Mouse (Mus musculus) liver, embryonic 13.5 days (tissue): ENCODE measurements at regions not wholly inside any gene's neighbourhood (a gene's known extent, or its start where the extent isn't known, plus 50 kb on each side); places are given as distances from the start of the nearest gene placed in this dataset.

Source experiments
- ATAC-seq: fragments of 200-750 bp; cut with Nextera tagmentation; 2 replicates; pipeline ENCODE4 v1.8.0; 2017; ENCODE audit warnings: low read depth, mild to moderate bottlenecking, moderate number of reproducible peaks, moderate library complexity
- DNase-seq: peaks from one replicate; pipeline ENCODE4 v3.0.0; 2022
- H3K27ac ChIP-seq: fragments of 300-500 bp; sonication (generic); 2 replicates; pipeline ENCODE4 v1.5.1; 2015; ENCODE audit warnings: moderate library complexity, mild to moderate bottlenecking, inconsistent platforms
- H3K27me3 ChIP-seq: fragments of 300-500 bp; sonication (generic); 2 replicates; pipeline ENCODE4 v1.6.1; 2015; ENCODE audit warnings: mild to moderate bottlenecking, inconsistent platforms
- H3K36me3 ChIP-seq: fragments of 300-500 bp; sonication (generic); 2 replicates; pipeline ENCODE4 v1.6.1; 2015; ENCODE audit warnings: mild to moderate bottlenecking, inconsistent platforms
- H3K4me1 ChIP-seq: fragments of 300-500 bp; sonication (generic); replicated peaks from 2 replicates; pipeline ENCODE4 v1.6.1; 2015; ENCODE audit warnings: inconsistent platforms
- H3K4me2 ChIP-seq: fragments of 300-500 bp; sonication (generic); 2 replicates; pipeline ENCODE4 v1.6.1; 2015; ENCODE audit warnings: inconsistent platforms, mild to moderate bottlenecking, moderate library complexity
- H3K4me3 ChIP-seq: fragments of 300-500 bp; sonication (generic); replicated peaks from 2 replicates; pipeline ENCODE4 v1.5.1; 2015; ENCODE audit warnings: mild to moderate bottlenecking, inconsistent platforms
- H3K9ac ChIP-seq: fragments of 300-500 bp; sonication (generic); 2 replicates; pipeline ENCODE4 v1.6.1; 2015; ENCODE audit warnings: mild to moderate bottlenecking, inconsistent platforms
- H3K9me3 ChIP-seq: fragments of 300-500 bp; sonication (generic); replicated peaks from 2 replicates; pipeline ENCODE4 v1.6.1; 2016; ENCODE audit warnings: inconsistent platforms
- WGBS: fragments of 180-500 bp; shearing (Covaris S2); methylation state at CpG from one replicate; pipeline ENCODE4 v1.1.7; 2015; ENCODE audit not compliant: insufficient replicate concordance; 5-methylcytosine and 5-hydroxymethylcytosine counted together

GRCm38 (mm10) chr2:61213951-61214350 is 251.0 kb upstream of the Rbms1 start:
- no peak overlapping the region for H3K4me3 ChIP-seq
- no peaks in the 10 kb centered on the region for H3K9me3 ChIP-seq
- H3K27me3 ChIP-seq: no peaks in the 10 kb centered on the region
- DNase-seq (no peak), ATAC-seq (no peak)
- no peak overlapping the region for H3K27ac ChIP-seq
- no peak overlapping the region for H3K9ac ChIP-seq
- no peaks in the 10 kb centered on the region for H3K4me1 ChIP-seq
- no peak overlapping the region for H3K4me2 ChIP-seq
- H3K36me3 ChIP-seq: no peaks in the 10 kb centered on the region
- 87% methylated on average over 1 of the region's 1 CpGs for WGBS

DNA sequence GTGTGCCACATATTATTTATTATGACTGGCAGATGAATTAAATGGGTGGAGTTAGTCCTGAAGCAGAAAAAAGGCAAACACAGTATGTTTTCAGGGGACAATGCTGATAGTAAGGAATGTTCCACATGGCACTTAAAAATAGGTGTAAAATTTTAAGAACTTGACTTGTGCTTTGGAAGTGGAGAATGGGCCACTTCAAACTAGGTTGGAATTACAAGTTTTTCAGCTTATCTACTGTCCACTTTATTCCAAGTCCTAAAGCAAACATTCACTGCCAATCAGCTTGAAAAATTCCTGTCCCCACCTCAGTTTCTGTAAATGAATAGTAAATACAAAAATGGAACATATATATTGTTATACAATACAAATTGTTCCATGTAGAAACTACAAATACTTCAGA is 238.4 kb upstream of the Rbms1 start:
- H3K4me1 ChIP-seq: no peaks in the 10 kb centered on the region
- H3K9ac ChIP-seq: no peak overlapping the region
- no peak overlapping the region for H3K4me3 ChIP-seq
- ATAC-seq: no peak
- H3K27me3 ChIP-seq: no peaks in the 10 kb centered on the region
- DNase-seq: no peak
- H3K27ac ChIP-seq: no peak overlapping the region
- no peak overlapping the region for H3K4me2 ChIP-seq
- H3K36me3 ChIP-seq: no peaks in the 10 kb centered on the region
- no peaks in the 10 kb centered on the region for H3K9me3 ChIP-seq

DNA sequence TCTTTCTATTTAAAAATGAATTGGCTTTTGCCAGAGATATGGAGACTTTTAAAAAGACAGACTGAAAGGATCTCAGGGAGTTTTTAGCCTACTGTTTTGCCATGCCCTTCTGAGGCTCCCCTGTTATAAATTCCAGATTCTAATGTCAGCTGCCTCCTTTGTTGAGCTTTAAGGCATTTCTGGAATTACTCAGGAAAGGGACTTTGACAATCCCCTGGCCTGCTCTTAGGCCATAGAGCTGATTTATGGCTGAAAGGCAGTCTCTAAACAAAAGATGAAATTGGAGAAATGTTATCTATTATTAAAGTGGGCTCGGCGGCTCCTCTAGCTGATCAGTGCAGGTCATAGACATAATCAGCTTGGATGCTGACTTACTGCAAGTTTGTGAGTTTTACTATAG is 231.0 kb upstream of the Rbms1 start:
- ATAC-seq: no peak
- Histone ChIP-seq H3K9ac (no peak overlapping the region), H3K4me1 (no peaks in the 10 kb centered on the region), H3K27me3 (no peaks in the 10 kb centered on the region), H3K36me3 (no peaks in the 10 kb centered on the region), H3K27ac (no peak overlapping the region), H3K4me2 (no peak overlapping the region), H3K4me3 (no peak overlapping the region), H3K9me3 (no peaks in the 10 kb centered on the region)
- no peak for DNase-seq
- 53% methylated on average over 2 of the region's 2 CpGs for WGBS

DNA sequence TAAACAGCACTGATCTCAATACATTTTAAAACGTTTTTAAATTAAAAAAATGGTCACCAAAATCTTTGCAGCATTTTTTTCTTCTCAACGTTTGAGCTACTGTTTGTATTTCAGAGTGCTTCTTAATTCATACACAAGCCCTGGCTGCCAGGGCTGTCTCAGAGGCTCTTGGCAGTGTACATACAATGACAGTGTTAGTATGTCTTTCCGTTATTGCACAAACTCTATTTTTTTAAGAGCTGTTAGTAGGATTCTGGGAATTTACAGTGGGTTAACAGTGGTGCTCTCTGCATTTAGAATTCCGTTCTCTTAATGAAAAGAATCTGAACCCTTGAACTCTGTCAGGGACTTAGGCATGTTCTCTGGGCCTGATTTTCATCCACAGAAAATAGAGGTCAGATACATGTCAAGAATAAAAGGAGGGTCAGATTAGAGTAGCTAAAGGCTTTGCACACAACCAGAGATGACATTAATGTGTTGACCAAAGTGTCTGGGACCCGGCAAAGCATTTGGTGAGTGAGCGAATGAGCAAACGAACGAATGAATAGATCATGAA is 219.5 kb upstream of the Rbms1 start:
- no peak for DNase-seq
- Histone ChIP-seq H3K27me3 (no peaks in the 10 kb centered on the region), H3K4me2 (no peak overlapping the region), H3K9ac (no peak overlapping the region), H3K4me1 (no peaks in the 10 kb centered on the region), H3K27ac (no peak overlapping the region), H3K36me3 (no peaks in the 10 kb centered on the region), H3K9me3 (no peaks in the 10 kb centered on the region), H3K4me3 (no peak overlapping the region)
- ATAC-seq: no peak
- WGBS: 63% methylated on average over 8 of the region's 8 CpGs

DNA sequence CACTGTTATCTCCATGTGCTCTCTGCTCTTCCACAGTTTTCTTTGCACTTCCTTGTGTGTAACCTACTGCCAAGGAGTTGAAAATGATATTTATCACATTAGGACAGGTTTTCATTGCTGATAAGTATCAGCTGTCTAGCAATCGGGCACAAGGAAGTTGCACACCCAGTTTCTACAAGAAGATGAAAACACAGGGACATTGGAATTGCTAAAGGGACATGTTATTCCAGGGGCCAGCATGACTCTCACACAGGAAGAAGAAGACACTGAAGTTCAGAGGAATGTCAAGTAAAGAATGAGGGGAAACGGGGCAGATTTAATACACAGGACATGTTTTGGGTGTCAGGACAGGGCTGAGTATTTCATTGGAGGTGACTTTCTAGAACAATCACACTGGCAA is 214.8 kb upstream of the Rbms1 start:
- no peak overlapping the region for H3K9ac ChIP-seq
- H3K27ac ChIP-seq: no peak overlapping the region
- H3K4me1 ChIP-seq: no peaks in the 10 kb centered on the region
- no peaks in the 10 kb centered on the region for H3K36me3 ChIP-seq
- no peak overlapping the region for H3K4me3 ChIP-seq
- DNase-seq: no peak
- ATAC-seq: no peak
- no peaks in the 10 kb centered on the region for H3K27me3 ChIP-seq
- 45% methylated on average over 2 of the region's 2 CpGs for WGBS
- H3K4me2 ChIP-seq: no peak overlapping the region
- no peaks in the 10 kb centered on the region for H3K9me3 ChIP-seq

GRCm38 (mm10) chr2:61176807-61177206 is 213.8 kb upstream of the Rbms1 start:
- Histone ChIP-seq H3K27ac (no peak overlapping the region), H3K27me3 (no peaks in the 10 kb centered on the region), H3K36me3 (no peaks in the 10 kb centered on the region), H3K9me3 (no peaks in the 10 kb centered on the region), H3K9ac (no peak overlapping the region), H3K4me3 (no peak overlapping the region), H3K4me2 (no peak overlapping the region), H3K4me1 (no peaks in the 10 kb centered on the region)
- 17% methylated on average over 2 of the region's 2 CpGs for WGBS
- no peak for DNase-seq
- ATAC-seq: no peak

DNA sequence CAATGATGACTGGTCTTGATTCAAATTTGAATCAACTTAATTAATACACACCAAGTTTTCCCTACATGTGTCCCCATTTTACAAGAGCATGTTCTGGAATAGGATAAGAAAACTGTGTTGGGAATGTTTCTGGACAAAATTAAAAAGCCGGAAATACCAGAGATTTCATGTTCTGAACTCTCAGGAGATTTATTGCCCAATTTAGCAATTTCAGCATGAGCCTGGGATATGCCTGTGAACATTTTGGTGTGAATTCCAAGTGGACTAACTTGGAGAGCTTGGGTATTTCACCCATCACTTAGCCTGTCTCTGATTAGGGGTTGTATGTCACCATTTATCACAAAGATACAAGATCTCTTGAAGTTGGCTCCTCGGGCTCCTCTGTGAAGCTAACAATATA is 210.6 kb upstream of the Rbms1 start:
- Histone ChIP-seq H3K4me3 (no peak overlapping the region), H3K4me2 (no peak overlapping the region), H3K9me3 (no peaks in the 10 kb centered on the region), H3K36me3 (no peaks in the 10 kb centered on the region), H3K9ac (no peak overlapping the region), H3K4me1 (no peaks in the 10 kb centered on the region), H3K27ac (no peak overlapping the region), H3K27me3 (no peaks in the 10 kb centered on the region)
- DNase-seq (no peak), ATAC-seq (no peak)
- 64% methylated on average over 2 of the region's 2 CpGs for WGBS

DNA sequence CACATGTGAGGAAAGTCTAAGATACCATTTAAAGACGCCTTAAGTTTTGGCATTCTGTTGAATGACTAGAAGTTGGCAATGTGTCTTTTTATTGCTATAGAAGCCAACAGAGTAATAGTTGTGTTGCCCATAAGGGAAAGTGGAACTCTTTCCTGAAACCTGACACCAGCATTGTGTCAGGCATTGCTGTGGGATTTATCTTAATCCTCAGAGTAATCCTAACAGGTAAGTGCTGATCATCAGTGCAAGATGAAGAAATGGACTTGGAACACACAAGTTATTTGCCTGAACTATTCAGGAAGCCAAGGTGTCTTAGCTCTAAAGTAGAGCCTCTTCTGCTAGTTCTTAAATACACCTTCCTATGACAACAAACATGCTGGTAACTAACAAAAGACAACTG is 198.3 kb upstream of the Rbms1 start:
- ATAC-seq: no peak
- 49% methylated on average over 1 of the region's 1 CpGs for WGBS
- Histone ChIP-seq H3K4me3 (no peak overlapping the region), H3K27ac (no peak overlapping the region), H3K9ac (no peak overlapping the region), H3K4me2 (no peak overlapping the region), H3K36me3 (no peaks in the 10 kb centered on the region), H3K9me3 (no peaks in the 10 kb centered on the region), H3K27me3 (no peaks in the 10 kb centered on the region), H3K4me1 (no peaks in the 10 kb centered on the region)
- no peak for DNase-seq

- H3K36me3 ChIP-seq: no peaks in the 10 kb centered on the region
- no peaks in the 10 kb centered on the region for H3K27me3 ChIP-seq
- no peaks in the 10 kb centered on the region for H3K9me3 ChIP-seq
- no peak for ATAC-seq
- no peaks in the 10 kb centered on the region for H3K4me1 ChIP-seq
- DNase-seq: no peak
- WGBS: 62% methylated on average over 3 of the region's 3 CpGs
- H3K4me3 ChIP-seq: no peak overlapping the region
- H3K9ac ChIP-seq: no peak overlapping the region
- no peak overlapping the region for H3K4me2 ChIP-seq
- H3K27ac ChIP-seq: no peak overlapping the region
Measured at GRCm38 (mm10) chr2:61159761-61160160, 196.8 kb upstream of the Rbms1 start.

DNA sequence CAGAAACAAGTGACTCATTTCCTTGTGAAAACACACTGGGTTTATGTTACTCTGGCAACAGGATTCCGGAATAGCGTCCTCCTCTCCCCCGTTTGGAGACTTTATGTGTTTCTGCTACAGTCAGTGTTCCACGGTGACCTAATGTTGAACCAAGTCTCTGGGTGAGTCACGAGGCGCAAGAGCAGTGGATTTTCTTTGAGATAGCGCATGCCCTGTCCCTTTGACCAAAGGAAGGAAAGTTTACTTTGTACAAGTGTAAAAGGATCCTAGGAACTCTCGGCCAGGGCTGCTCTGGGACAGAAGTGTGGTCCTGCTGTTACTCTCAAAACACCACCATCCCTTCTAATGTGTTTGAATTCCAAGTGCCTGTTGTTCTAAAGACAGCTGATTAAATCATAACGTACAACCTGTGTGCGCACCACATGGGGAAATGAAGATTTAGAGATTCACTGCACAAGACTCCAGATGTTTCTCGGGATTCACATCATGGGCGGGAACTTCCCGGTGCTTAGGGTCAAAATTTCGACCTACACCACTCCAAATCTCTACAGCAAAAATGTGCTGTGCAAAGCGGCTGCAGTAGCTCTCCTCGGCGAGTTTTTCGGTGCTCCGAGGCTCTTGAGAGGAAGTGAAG is 176.1 kb upstream of the Rbms1 start:
- ATAC-seq (no peak), DNase-seq (no peak)
- Histone ChIP-seq H3K9me3 (no peaks in the 10 kb centered on the region), H3K4me1 (no peaks in the 10 kb centered on the region), H3K4me3 (no peak overlapping the region), H3K27ac (peak overlapping the region; percentile 23; the same call in 1 of the 2 replicates), H3K9ac (no peak overlapping the region), H3K4me2 (peak overlapping the region; percentile 11; the same call in 1 of the 2 replicates), H3K36me3 (no peaks in the 10 kb centered on the region), H3K27me3 (no peaks in the 10 kb centered on the region)
- 33% methylated on average over 19 of the region's 19 CpGs for WGBS

DNA sequence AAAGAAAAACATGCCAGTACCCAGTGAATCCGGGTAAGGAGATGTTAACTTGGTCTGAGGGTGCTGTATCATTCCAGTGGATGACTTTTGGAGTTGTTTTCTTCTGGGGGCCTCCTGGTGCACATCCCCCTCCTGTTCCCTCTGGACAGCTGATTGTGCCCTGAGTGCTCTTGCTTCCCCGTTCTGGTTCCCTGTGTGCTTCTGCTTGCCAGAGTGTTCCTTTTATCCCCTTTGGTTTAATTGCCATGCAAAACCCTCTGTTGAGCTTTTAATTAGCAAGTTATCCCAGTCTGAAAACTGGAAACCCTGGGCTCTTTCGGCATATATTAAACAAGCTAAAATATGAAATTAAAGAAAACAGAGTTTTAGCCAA is 175.6 kb upstream of the Rbms1 start:
- no peaks in the 10 kb centered on the region for H3K27me3 ChIP-seq
- no peak for ATAC-seq
- H3K9ac ChIP-seq: no peak overlapping the region
- H3K4me3 ChIP-seq: no peak overlapping the region
- H3K4me2 ChIP-seq: no peak overlapping the region
- H3K4me1 ChIP-seq: no peaks in the 10 kb centered on the region
- no peak overlapping the region for H3K27ac ChIP-seq
- DNase-seq: no peak
- no peaks in the 10 kb centered on the region for H3K36me3 ChIP-seq
- H3K9me3 ChIP-seq: no peaks in the 10 kb centered on the region
- 41% methylated on average over 3 of the region's 3 CpGs for WGBS

- ATAC-seq: no peak
- WGBS: 8% methylated on average over 3 of the region's 3 CpGs
- DNase-seq: no peak
Measured at GRCm38 (mm10) chr2:61137378-61137777, 174.4 kb upstream of the Rbms1 start.

More at GRCm38 (mm10) chr2:61137378-61137777, 174.4 kb upstream of the Rbms1 start:
- Histone ChIP-seq H3K4me1 (no peaks in the 10 kb centered on the region), H3K27ac (no peak overlapping the region), H3K9me3 (no peaks in the 10 kb centered on the region), H3K9ac (no peak overlapping the region), H3K27me3 (no peaks in the 10 kb centered on the region), H3K4me3 (no peak overlapping the region), H3K4me2 (no peak overlapping the region), H3K36me3 (no peaks in the 10 kb centered on the region)
